Comparison of ENCODE assay signal across 10 mouse cellular contexts in genomic region chr17:80165741-80166140, GRCm38 (mm10). TPM values are rescaled to one million over a fixed set of nuclear protein-coding genes. Genes with fewer than 3 reads are reported as not detected.
DNase-seq lines count a peak whose midpoint lies in the region; ATAC-seq and TF ChIP-seq lines count a peak whose summit lies in the region.
"Had no signal": no experiment of that assay in that cellular context is flagged by ENCODE, and none has a peak within 500 bp of the region (broad histone marks: within the 10 kb centered on the region; RNA-seq: fewer than 3 reads in every experiment).

No protein-coding gene starts in this region.

- H3K9ac ChIP-seq in forebrain, embryonic 13.5 days: no peak overlapping the region
- no peak overlapping the region for H3K9ac ChIP-seq in forebrain, embryonic 11.5 days (ENCODE audit: low read length)
- H3K9ac ChIP-seq in forebrain, postnatal 0 days: no peak overlapping the region
- H3K9ac ChIP-seq: limb, embryonic 13.5 days had no signal

- no peak for DNase-seq in forebrain, embryonic 11.5 days (ENCODE audit: low spot score)
- peak; percentile 60 for DNase-seq in Muller cell, postnatal 12 days (ENCODE audit: inconsistent ontology term)
- DNase-seq in forebrain, postnatal 0 days: peak; percentile 88
- peak; percentile 79 for DNase-seq in layer of hippocampus, adult 11-12 months (ENCODE audit: low spot score)
- DNase-seq in lung, postnatal 14 days: peak; percentile 51
- no peak for DNase-seq in thymus, postnatal 10 days (ENCODE audit: low spot score in 2 of 2)
- DNase-seq in spleen, postnatal 14 days (ENCODE audit: low spot score in 2 of 2): no peak

- no peak overlapping the region for H3K4me2 ChIP-seq in forebrain, embryonic 13.5 days
- no peak overlapping the region for H3K4me2 ChIP-seq in forebrain, embryonic 11.5 days (ENCODE audit: low read depth, low read length, severe bottlenecking)
- H3K4me2 ChIP-seq in forebrain, postnatal 0 days (ENCODE audit: low read depth): no peak overlapping the region
- H3K4me2 ChIP-seq: limb, embryonic 13.5 days had no signal

- peak; percentile 37; the same call in 1 of the 2 replicates for TF ChIP-seq CTCF in forebrain, postnatal 0 days (IDR thresholded peaks at IDR 0.05; ENCODE audit: low read depth)

- no peaks in the 10 kb centered on the region for H3K9me3 ChIP-seq in forebrain, embryonic 13.5 days (replicated peaks)
- no peaks in the 10 kb centered on the region for H3K9me3 ChIP-seq in forebrain, embryonic 11.5 days (ENCODE audit: control insufficient read depth, low read length)
- H3K9me3 ChIP-seq in forebrain, postnatal 0 days (ENCODE audit: low read length): no peaks in the 10 kb centered on the region
- H3K9me3 ChIP-seq: limb, embryonic 13.5 days had no signal

- H3K4me1 ChIP-seq in forebrain, embryonic 13.5 days: peaks cover 19% of the 10 kb centered on the region
- peaks cover 4% of the 10 kb centered on the region; the same call in 1 of the 2 replicates for H3K4me1 ChIP-seq in forebrain, embryonic 11.5 days (replicated peaks; ENCODE audit: control insufficient read depth, insufficient read depth, low read length)
- H3K4me1 ChIP-seq in forebrain, postnatal 0 days (ENCODE audit: insufficient read depth): peaks cover 30% of the 10 kb centered on the region

- no peaks in the 10 kb centered on the region for H3K36me3 ChIP-seq in forebrain, embryonic 13.5 days (ENCODE audit: poor library complexity, severe bottlenecking)
- no peaks in the 10 kb centered on the region for H3K36me3 ChIP-seq in forebrain, embryonic 11.5 days (ENCODE audit: control insufficient read depth, insufficient read depth, low read length)
- no peaks in the 10 kb centered on the region for H3K36me3 ChIP-seq in forebrain, postnatal 0 days (ENCODE audit: insufficient read depth)
- H3K36me3 ChIP-seq: limb, embryonic 13.5 days had no signal

- 81% methylated on average over 6 of the region's 6 CpGs for WGBS in forebrain, embryonic 13.5 days
- 85% methylated on average over 6 of the region's 6 CpGs for WGBS in forebrain, embryonic 11.5 days
- WGBS in forebrain, postnatal 0 days: 37% methylated on average over 6 of the region's 6 CpGs

- peak; percentile 50; the same call in 1 of the 2 replicates for ATAC-seq in forebrain, embryonic 13.5 days
- no peak for ATAC-seq in forebrain, embryonic 11.5 days (replicated peaks; ENCODE audit: low FRiP score)
- ATAC-seq in forebrain, postnatal 0 days: peak; percentile 73

- no peak overlapping the region for H3K4me3 ChIP-seq in forebrain, embryonic 13.5 days
- no peak overlapping the region for H3K4me3 ChIP-seq in forebrain, embryonic 11.5 days (ENCODE audit: low read depth, low read length)
- no peak overlapping the region for H3K4me3 ChIP-seq in forebrain, postnatal 0 days (ENCODE audit: low read depth, low read length)
- H3K4me3 ChIP-seq: limb, embryonic 13.5 days had no signal

- no peaks in the 10 kb centered on the region for H3K27me3 ChIP-seq in forebrain, embryonic 13.5 days
- H3K27me3 ChIP-seq in forebrain, embryonic 11.5 days (ENCODE audit: control insufficient read depth, insufficient read depth, low read length): no peaks in the 10 kb centered on the region
- no peaks in the 10 kb centered on the region for H3K27me3 ChIP-seq in forebrain, postnatal 0 days (ENCODE audit: insufficient read depth, low read length)
- H3K27me3 ChIP-seq: limb, embryonic 13.5 days had no signal

- H3K27ac ChIP-seq in forebrain, embryonic 13.5 days: peak overlapping the region; percentile 31; the same call in 1 of the 2 replicates
- no peak overlapping the region for H3K27ac ChIP-seq in forebrain, embryonic 11.5 days (ENCODE audit: low read depth, low read length)
- peak overlapping the region; percentile 68; the same call in 1 of the 2 replicates for H3K27ac ChIP-seq in forebrain, postnatal 0 days (ENCODE audit: low read depth, low read length)
- H3K27ac ChIP-seq: limb, embryonic 13.5 days had no signal

RNA-seq across cellular contexts. Expression of gene Galm, which starts 38.5 kb away (rescaled TPM):
- 3.4 and 4.6 TPM in 2 replicates for polyA plus RNA-seq in forebrain, embryonic 13.5 days (2015; fragmentation: Nextera tagmentation; extraction: Ambion mirVana)
- polyA plus RNA-seq in forebrain, embryonic 11.5 days (2014; fragmentation: Nextera tagmentation; extraction: Ambion mirVana): 11.2 and 12.5 TPM in 2 replicates
- total RNA-seq in forebrain, postnatal 0 days (2014; rRNA removed): 2.0 and 2.2 TPM in 2 replicates
- 1.7 and 2.0 TPM in 2 replicates for polyA plus RNA-seq in forebrain, postnatal 0 days (2015; fragmentation: Nextera tagmentation; extraction: Ambion mirVana)

RNA-seq across cellular contexts. Expression of gene Srsf7, which starts 41.4 kb away (rescaled TPM):
- 747 and 755 TPM in 2 replicates for polyA plus RNA-seq in forebrain, embryonic 13.5 days (2015; fragmentation: Nextera tagmentation; extraction: Ambion mirVana)
- polyA plus RNA-seq in forebrain, embryonic 11.5 days (2014; fragmentation: Nextera tagmentation; extraction: Ambion mirVana): 841 and 893 TPM in 2 replicates
- 228 and 253 TPM in 2 replicates for total RNA-seq in forebrain, postnatal 0 days (2014; rRNA removed)
- polyA plus RNA-seq in forebrain, postnatal 0 days (2015; fragmentation: Nextera tagmentation; extraction: Ambion mirVana): 251 and 279 TPM in 2 replicates

RNA-seq across cellular contexts. Expression of gene Ttc39d, which starts 41.5 kb away (rescaled TPM):
- polyA plus RNA-seq in forebrain, embryonic 13.5 days (2015; fragmentation: Nextera tagmentation; extraction: Ambion mirVana): 0.11 and 0.13 TPM in 2 replicates
- polyA plus RNA-seq in forebrain, embryonic 11.5 days (2014; fragmentation: Nextera tagmentation; extraction: Ambion mirVana): 0.07 TPM in 1 of 2 replicates, not detected in the other
- total RNA-seq in forebrain, postnatal 0 days (2014; rRNA removed): 0.15 and 0.43 TPM in 2 replicates
- polyA plus RNA-seq in forebrain, postnatal 0 days (2015; fragmentation: Nextera tagmentation; extraction: Ambion mirVana): 0.05 and 0.19 TPM in 2 replicates
- polyA plus RNA-seq: spleen, adult 2 months had no signal

RNA-seq across cellular contexts. Expression of gene Gemin6, which starts 58.5 kb away (rescaled TPM):
- 33.6 and 35.8 TPM in 2 replicates for polyA plus RNA-seq in forebrain, embryonic 13.5 days (2015; fragmentation: Nextera tagmentation; extraction: Ambion mirVana)
- polyA plus RNA-seq in forebrain, embryonic 11.5 days (2014; fragmentation: Nextera tagmentation; extraction: Ambion mirVana): 51.6 and 53.9 TPM in 2 replicates
- total RNA-seq in forebrain, postnatal 0 days (2014; rRNA removed): 13.9 and 14.0 TPM in 2 replicates
- 23.5 and 24.9 TPM in 2 replicates for polyA plus RNA-seq in forebrain, postnatal 0 days (2015; fragmentation: Nextera tagmentation; extraction: Ambion mirVana)

Comparison
In these comparisons a context has a peak if more than half of its experiments do, and no peak if none do; other contexts are left out.
1. DNase-seq: peak in Muller cell, postnatal 12 days (single experiment), forebrain, postnatal 0 days (single experiment), layer of hippocampus, adult 11-12 months (single experiment) and lung, postnatal 14 days (single experiment); none in forebrain, embryonic 11.5 days (single experiment), thymus, postnatal 10 days (0 of 2) and spleen, postnatal 14 days (0 of 2).